Mouse (Mus musculus) brain, embryonic 14.5 days (tissue): ENCODE measurements at regions not wholly inside any gene's neighbourhood (a gene's known extent, or its start where the extent isn't known, plus 50 kb on each side); places are given as distances from the start of the nearest gene placed in this dataset.

Source experiments
- CTCF ChIP-seq: fragments of 200-500 bp; IDR thresholded peaks from 2 replicates; pipeline ENCODE4 v1.5.1; 2012; ENCODE audit warnings: inconsistent platforms, mild to moderate bottlenecking, moderate library complexity, borderline replicate concordance; ENCODE audit not compliant: insufficient read depth, insufficient read length; ENCODE audit errors: extremely low read depth
- POLR2A ChIP-seq: fragments of 200-500 bp; IDR thresholded peaks from 2 replicates; pipeline ENCODE4 v1.6.1; 2012; ENCODE audit warnings: mild to moderate bottlenecking, inconsistent platforms, borderline replicate concordance; ENCODE audit not compliant: poor library complexity, insufficient read depth, insufficient read length, severe bottlenecking; ENCODE audit errors: extremely low read depth

DNA sequence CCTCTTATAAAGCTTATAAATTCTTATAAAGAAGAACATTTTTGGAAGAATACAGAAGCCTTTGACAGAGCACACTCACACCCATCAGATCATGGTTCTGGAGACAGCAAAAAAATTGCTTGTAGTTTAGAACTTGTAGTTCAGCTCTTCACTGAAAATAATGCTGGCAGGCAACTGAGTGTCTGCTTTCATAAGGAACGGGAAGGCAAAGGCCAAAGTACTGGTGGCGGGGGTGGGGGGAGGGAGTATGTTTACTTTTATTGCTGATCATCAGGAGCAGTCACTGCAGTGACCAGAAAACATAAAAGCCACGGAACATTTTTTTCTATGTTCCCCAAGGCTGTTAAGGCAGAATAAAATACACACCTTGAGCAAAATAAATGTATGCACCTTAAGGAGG, 163.0 kb upstream of the Cdh20 start:
- TF ChIP-seq CTCF (no peak), POLR2A (no peak)
